Mouse (Mus musculus) hindbrain, postnatal 0 days (tissue): Measurements from ENCODE around the gene Syngr1. TPM values are rescaled to one million over a fixed set of nuclear protein-coding genes. Genes with fewer than 3 reads are reported as not detected.
"Not testable (repeated sequence)": the region's sequence is repeated elsewhere in the genome, so short reads cannot be mapped to it uniquely, and the experiment has no call there.

ENCODE experiments used
- ATAC-seq: fragments of 200-750 bp; cut with Nextera tagmentation; 2 replicates; pipeline ENCODE4 v1.8.0; 2017; ENCODE audit warnings: mild to moderate bottlenecking, moderate TSS enrichment, moderate library complexity
- DNase-seq: peaks from one replicate; pipeline ENCODE4 v3.0.0-alpha.2; 2015; ENCODE audit warnings: low spot score
- H3K27ac ChIP-seq: fragments of 300-500 bp; sonication (generic); 2 replicates; pipeline ENCODE4 v1.5.1; 2014; ENCODE audit warnings: mild to moderate bottlenecking
- H3K27me3 ChIP-seq: fragments of 300-500 bp; sonication (generic); 2 replicates; pipeline ENCODE4 v1.6.1; 2014; ENCODE audit warnings: low read length, mixed read lengths; ENCODE audit not compliant: insufficient read depth
- H3K36me3 ChIP-seq: fragments of 300-500 bp; sonication (generic); 2 replicates; pipeline ENCODE4 v1.6.1; 2014; ENCODE audit warnings: low read length, mixed read lengths; ENCODE audit not compliant: insufficient read depth
- H3K4me1 ChIP-seq: fragments of 300-500 bp; sonication (generic); 2 replicates; pipeline ENCODE4 v1.6.1; 2014; ENCODE audit warnings: antibody characterized with exemption, low read length, mixed read lengths; ENCODE audit not compliant: insufficient read depth
- H3K4me2 ChIP-seq: fragments of 300-500 bp; sonication (generic); 2 replicates; pipeline ENCODE4 v1.6.1; 2014; ENCODE audit warnings: low read depth, mild to moderate bottlenecking, low read length, moderate library complexity, mixed read lengths
- H3K4me3 ChIP-seq: fragments of 300-500 bp; sonication (generic); 2 replicates; pipeline ENCODE4 v1.5.1; 2014; ENCODE audit warnings: low read length
- H3K9ac ChIP-seq: fragments of 300-500 bp; sonication (generic); replicated peaks from 2 replicates; pipeline ENCODE4 v1.6.1; 2014; ENCODE audit warnings: mild to moderate bottlenecking, low read length, moderate library complexity, mixed read lengths
- H3K9me3 ChIP-seq: fragments of 300-500 bp; sonication (generic); 2 replicates; pipeline ENCODE4 v1.6.1; 2016; ENCODE audit warnings: low read length, mixed read lengths
- CTCF ChIP-seq: IDR thresholded peaks from 2 replicates; pipeline ENCODE4 v1.5.1; 2016; ENCODE audit warnings: antibody characterized with exemption, control low read depth, low read depth
- WGBS: fragments of 180-500 bp; shearing (Covaris S2); extraction: QIAGEN DNeasy Blood & Tissue Kit; methylation state at CpG from one replicate; pipeline ENCODE4 v1.1.7; 2014; 5-methylcytosine and 5-hydroxymethylcytosine counted together
- polyA plus RNA-seq: library from polyadenylated mRNA; unstranded; fragments of >200 nt; fragmentation: Nextera tagmentation; extraction: Ambion mirVana; gene quantifications from 2 replicates; pipeline ENCODE4 v1.2.1, GENCODE M21; 2015
- total RNA-seq: library from RNA; depleted of rRNA; stranded (reverse); fragments of >200 nt; gene quantifications from 2 replicates; pipeline ENCODE4 v1.2.3, GENCODE M21; 2014

Syngr1 gene
- total and polyA plus RNA-seq, 2 experiments from 2014 or later, result 78.6 to 155 TPM

DNA sequence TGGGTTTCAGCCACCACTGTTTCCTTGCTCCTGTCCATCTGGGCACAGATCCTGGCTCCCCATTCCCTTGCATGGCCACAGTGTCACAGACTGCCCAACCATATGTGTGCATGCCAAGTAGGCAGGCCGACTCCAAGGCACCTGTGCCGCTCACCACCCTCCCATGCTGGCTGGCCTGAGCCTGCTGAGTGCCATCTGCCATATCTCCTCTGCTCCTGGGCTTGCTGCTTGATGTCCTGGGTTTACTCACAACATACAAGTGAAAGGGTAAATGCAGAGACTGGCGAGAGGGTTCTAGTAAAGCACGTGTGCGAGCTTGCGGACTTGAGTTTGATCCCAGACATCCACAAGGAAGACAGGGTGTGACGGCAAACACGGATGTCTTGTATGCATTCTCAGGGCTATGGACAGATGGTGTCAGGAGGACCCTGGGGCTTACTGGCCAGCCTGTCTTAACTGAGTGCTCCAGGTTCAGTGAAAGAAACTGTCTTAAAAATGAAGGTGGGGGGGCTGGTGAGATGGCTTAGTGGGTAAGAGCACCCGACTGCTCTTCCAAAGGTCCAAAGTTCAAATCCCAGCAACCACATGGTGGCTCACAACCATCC is 30.7 kb downstream of the Syngr1 start:
- Histone ChIP-seq H3K4me3 (no peak overlapping the region), H3K4me1 (no peaks in the 10 kb centered on the region), H3K27me3 (no peaks in the 10 kb centered on the region), H3K36me3 (no peaks in the 10 kb centered on the region), H3K9me3 (no peaks in the 10 kb centered on the region), H3K4me2 (no peak overlapping the region), H3K27ac (peak overlapping the region; percentile 51; the same call in 1 of the 2 replicates), H3K9ac (no peak overlapping the region)
- DNase-seq (peak; percentile 77), ATAC-seq (peak; percentile 90)
- no peak for TF ChIP-seq CTCF
- WGBS, result 67% methylated on average over 9 of the region's 9 CpGs

DNA sequence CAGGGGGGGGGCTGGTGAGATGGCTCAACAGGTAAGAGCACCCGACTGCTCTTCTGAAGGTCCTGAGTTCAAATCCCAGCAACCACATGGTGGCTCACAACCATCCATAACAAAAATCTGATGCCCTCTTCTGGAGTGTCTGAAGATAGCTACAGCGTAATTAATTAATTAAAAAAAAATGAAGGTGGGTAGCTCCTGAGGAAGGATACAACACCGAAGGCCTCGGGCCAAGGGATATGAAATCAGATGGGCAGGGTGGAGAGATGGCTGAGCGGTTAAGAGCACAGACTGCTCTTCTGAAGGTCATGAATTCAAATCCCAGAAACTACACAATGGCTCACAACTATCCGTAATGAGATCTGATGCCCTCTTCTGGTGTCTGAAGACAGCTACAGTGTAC is 31.3 kb downstream of the Syngr1 start:
- ATAC-seq, H3K4me3 ChIP-seq, H3K27ac ChIP-seq, H3K36me3 ChIP-seq, H3K9ac ChIP-seq, H3K4me2 ChIP-seq, H3K4me1 ChIP-seq, H3K27me3 ChIP-seq, H3K9me3 ChIP-seq, DNase-seq: not testable (repeated sequence)
- WGBS, result 89% methylated on average over 6 of the region's 6 CpGs

DNA sequence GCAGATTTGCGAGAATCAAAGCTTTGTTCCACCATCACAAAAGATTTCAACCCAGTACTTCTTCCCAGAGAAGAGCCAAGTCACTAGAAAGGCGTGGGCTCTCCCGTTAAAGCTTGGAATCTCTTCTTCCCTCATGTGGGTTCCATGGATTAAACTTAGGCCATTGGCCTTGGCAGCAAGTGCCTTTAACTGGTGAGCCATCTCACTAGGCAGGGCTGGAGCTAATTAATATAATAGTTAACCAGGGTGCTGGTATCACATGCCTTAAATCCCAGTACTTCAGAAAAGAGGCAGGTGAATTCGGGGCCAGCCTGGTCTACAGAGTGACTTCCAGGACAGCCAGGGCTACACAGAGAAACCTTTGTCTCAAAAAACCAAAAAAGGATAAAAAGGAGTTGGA is 33.5 kb downstream of the Syngr1 start:
- no peak overlapping the region for H3K27ac ChIP-seq
- H3K9ac ChIP-seq, result no peak overlapping the region
- no peak for ATAC-seq
- no peak for DNase-seq
- H3K36me3 ChIP-seq, result no peaks in the 10 kb centered on the region
- H3K4me3 ChIP-seq, result no peak overlapping the region
- H3K4me2 ChIP-seq, result no peak overlapping the region
- H3K27me3 ChIP-seq, result no peaks in the 10 kb centered on the region
- no peaks in the 10 kb centered on the region for H3K4me1 ChIP-seq
- no peaks in the 10 kb centered on the region for H3K9me3 ChIP-seq
- 80% methylated on average over 4 of the region's 4 CpGs for WGBS
- no peak for TF ChIP-seq CTCF

DNA sequence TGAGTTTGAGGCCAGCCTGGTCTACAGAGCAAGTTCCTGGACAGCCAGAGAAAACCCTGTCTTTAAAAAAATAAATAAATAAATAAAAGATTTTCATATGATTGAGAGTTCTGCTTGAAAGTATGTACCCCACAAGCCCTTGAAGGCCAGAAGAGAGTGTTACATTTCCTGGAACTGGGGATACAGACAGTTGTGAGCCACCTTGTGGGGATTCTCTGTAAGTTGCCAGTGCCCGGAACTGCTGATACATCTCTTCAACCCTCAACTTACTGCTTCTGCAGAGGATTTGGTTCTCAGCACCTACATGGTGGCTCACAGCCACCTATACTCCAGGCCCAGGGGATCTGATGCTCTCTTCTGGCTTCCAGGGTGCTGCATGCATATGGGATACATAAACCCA is 36.1 kb downstream of the Syngr1 start:
- ATAC-seq, result no peak
- H3K36me3 ChIP-seq, result no peaks in the 10 kb centered on the region
- H3K4me3 ChIP-seq, result no peak overlapping the region
- no peak overlapping the region for H3K27ac ChIP-seq
- no peak overlapping the region for H3K4me2 ChIP-seq
- no peak overlapping the region for H3K9ac ChIP-seq
- 46% methylated on average over 1 of the region's 1 CpGs for WGBS
- no peaks in the 10 kb centered on the region for H3K4me1 ChIP-seq
- peak; percentile 48 for TF ChIP-seq CTCF
- no peaks in the 10 kb centered on the region for H3K27me3 ChIP-seq
- peak; percentile 44 for DNase-seq
- H3K9me3 ChIP-seq, result no peaks in the 10 kb centered on the region

DNA sequence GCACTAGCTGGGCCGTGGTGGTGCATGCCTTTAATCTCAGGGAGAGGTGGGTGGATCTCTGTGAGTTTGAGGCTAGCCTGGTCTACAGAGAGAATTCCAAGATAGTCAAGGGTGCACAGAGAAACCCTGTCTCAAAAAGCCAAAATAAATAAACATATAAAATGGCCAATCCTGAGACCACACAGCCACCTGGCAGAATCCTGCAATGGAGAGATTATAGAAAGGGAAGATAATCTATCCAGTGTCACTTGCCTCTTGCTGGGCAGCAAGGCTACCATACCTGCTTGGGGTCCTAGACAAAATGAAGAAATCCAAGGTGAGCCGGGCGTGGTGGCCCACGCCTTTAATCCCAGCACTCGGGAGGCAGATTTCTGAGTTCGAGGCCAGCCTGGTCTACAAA is 38.8 kb downstream of the Syngr1 start:
- ATAC-seq (no peak), DNase-seq (no peak)
- no peak for TF ChIP-seq CTCF

DNA sequence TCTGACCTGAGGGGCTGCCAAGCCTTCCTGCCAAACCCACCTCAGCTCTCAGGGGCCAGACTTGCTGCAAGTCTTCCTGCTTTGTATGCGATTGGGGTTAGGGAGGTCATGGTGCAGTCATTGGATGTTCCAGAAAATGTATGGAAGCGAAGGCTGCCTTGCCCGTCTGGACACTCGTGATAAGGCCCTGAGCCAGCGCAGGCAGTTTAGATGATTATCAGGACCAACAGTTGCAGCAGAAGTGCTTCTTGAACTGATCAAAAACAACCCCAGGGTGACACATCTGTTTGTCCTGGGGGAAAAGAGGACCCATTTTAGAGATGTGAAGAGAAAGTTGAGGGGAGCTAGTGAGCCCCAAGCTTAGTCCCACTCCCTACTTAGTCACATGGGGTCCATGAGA is 39.6 kb downstream of the Syngr1 start:
- Histone ChIP-seq H3K4me3 (no peak overlapping the region), H3K36me3 (no peaks in the 10 kb centered on the region), H3K4me1 (peaks cover 12% of the 10 kb centered on the region), H3K27ac (no peak overlapping the region), H3K27me3 (no peaks in the 10 kb centered on the region), H3K9me3 (no peaks in the 10 kb centered on the region), H3K9ac (no peak overlapping the region), H3K4me2 (no peak overlapping the region)
- DNase-seq, result no peak
- no peak for ATAC-seq
- 85% methylated on average over 5 of the region's 5 CpGs for WGBS
- no peak for TF ChIP-seq CTCF

More for the DNA sequence above, 38.8 kb downstream of the Syngr1 start:
- H3K36me3 ChIP-seq, result no peaks in the 10 kb centered on the region
- no peak overlapping the region for H3K4me3 ChIP-seq
- no peak overlapping the region for H3K9ac ChIP-seq
- H3K4me2 ChIP-seq, result no peak overlapping the region
- H3K4me1 ChIP-seq, result peaks cover 12% of the 10 kb centered on the region
- 89% methylated on average over 6 of the region's 6 CpGs for WGBS
- H3K27ac ChIP-seq, result no peak overlapping the region
- H3K27me3 ChIP-seq, result no peaks in the 10 kb centered on the region
- no peaks in the 10 kb centered on the region for H3K9me3 ChIP-seq

DNA sequence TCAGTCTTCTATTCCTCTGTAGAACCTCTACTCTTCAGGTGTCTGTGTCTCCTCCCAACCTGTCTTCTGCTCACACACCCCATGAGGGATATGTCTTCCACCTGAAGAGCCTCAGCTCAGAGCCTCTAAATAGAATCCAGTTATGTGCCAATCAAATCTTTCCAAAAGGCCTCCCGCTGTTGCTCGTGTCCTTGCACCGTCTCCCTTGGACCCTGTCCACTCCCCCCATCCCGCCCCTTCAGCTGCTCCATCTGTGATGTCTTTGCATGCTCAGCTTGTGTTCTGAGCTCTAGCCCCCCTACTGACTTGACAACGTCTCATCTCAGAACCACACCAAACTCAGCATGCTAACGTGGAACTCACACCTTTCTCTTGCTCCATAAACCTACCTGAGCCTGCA is 40.3 kb downstream of the Syngr1 start:
- no peak for ATAC-seq
- no peak for TF ChIP-seq CTCF
- H3K36me3 ChIP-seq, result no peaks in the 10 kb centered on the region
- H3K9me3 ChIP-seq, result no peaks in the 10 kb centered on the region
- H3K9ac ChIP-seq, result no peak overlapping the region
- no peak overlapping the region for H3K4me3 ChIP-seq
- H3K4me1 ChIP-seq, result peaks cover 12% of the 10 kb centered on the region
- H3K27ac ChIP-seq, result no peak overlapping the region
- no peaks in the 10 kb centered on the region for H3K27me3 ChIP-seq
- WGBS, result 57% methylated on average over 6 of the region's 6 CpGs
- H3K4me2 ChIP-seq, result no peak overlapping the region
- DNase-seq, result no peak
